11 mouse cellular contexts compared by ENCODE assay signal in genomic region chr5:142505695-142506423, GRCm38 (mm10). TPM values are rescaled to one million over a fixed set of nuclear protein-coding genes. Genes with fewer than 3 reads are reported as not detected.
DNase-seq lines count a peak whose midpoint lies in the region; ATAC-seq and TF ChIP-seq lines count a peak whose summit lies in the region.
"Had no signal": no experiment of that assay in that cellular context is flagged by ENCODE, and none has a peak within 500 bp of the region (broad histone marks: within the 10 kb centered on the region; RNA-seq: fewer than 3 reads in every experiment).

No protein-coding gene starts in this region.

- peaks cover 5% of the 10 kb centered on the region; the same call in 1 of the 2 replicates for H3K4me1 ChIP-seq in kidney, postnatal 0 days (replicated peaks; ENCODE audit: insufficient read depth, low read length)
- peaks cover 3% of the 10 kb centered on the region for H3K4me1 ChIP-seq in ES-Bruce4 (ENCODE audit: control insufficient read depth, insufficient read depth, low read length)

- H3K4me3 ChIP-seq in kidney, postnatal 0 days (replicated peaks; ENCODE audit: low read depth, low read length): no peak overlapping the region
- H3K4me3 ChIP-seq in ES-Bruce4 (ENCODE audit: low read depth, low read length): no peak overlapping the region
- H3K4me3 ChIP-seq: hindbrain, embryonic 10.5 days; lung, embryonic 15.5 days had no signal

- intact Hi-C loops in left cerebral cortex, postnatal 14 days (cut with DNase I): loop anchor here (10.0 kb wide), 1 partner anchor 209 kb away; no protein-coding TSS in a partner anchor

- H3K9ac ChIP-seq in kidney, postnatal 0 days (ENCODE audit: low read depth, low read length): no peak overlapping the region
- H3K9ac ChIP-seq in ES-Bruce4 (ENCODE audit: low read depth, poor library complexity, severe bottlenecking): no peak overlapping the region
- H3K9ac ChIP-seq: lung, embryonic 15.5 days had no signal

- peak; percentile 57 for TF ChIP-seq CTCF in kidney, postnatal 0 days (IDR thresholded peaks at IDR 0.05; ENCODE audit: low read depth)
- peak; percentile 50 for TF ChIP-seq CTCF in ES-Bruce4 (IDR thresholded peaks at IDR 0.05; ENCODE audit: low read depth, low read length)

- no peak overlapping the region for H3K27ac ChIP-seq in kidney, postnatal 0 days
- no peak overlapping the region for H3K27ac ChIP-seq in ES-Bruce4 (ENCODE audit: insufficient read depth, low read length)
- H3K27ac ChIP-seq: lung, embryonic 15.5 days had no signal

- no peak for TF ChIP-seq EP300 in ES-Bruce4 (IDR thresholded peaks at IDR 0.05; ENCODE audit: insufficient read depth, low read depth, low read length)

- TF ChIP-seq POLR2A in ES-Bruce4 (IDR thresholded peaks at IDR 0.05; ENCODE audit: insufficient read depth, low read length): no peak

- peak; percentile 53 for DNase-seq in cerebellum, adult 11-12 months
- DNase-seq in cerebellum, postnatal 36 days: no peak
- no peak for DNase-seq in kidney, postnatal 0 days (ENCODE audit: low spot score)
- DNase-seq in kidney, postnatal 25 days: no peak
- peak; percentile 8 for DNase-seq in induced T-regulatory cell, adult 2 months (ENCODE audit: low read depth)
- DNase-seq in left cerebral cortex, postnatal 14 days (ENCODE audit: low spot score in 2 of 2): no peak
- no peak for DNase-seq in right cerebral cortex, adult 18-20 months
- DNase-seq: gastrocnemius, postnatal 14 days had no signal

- H3K27me3 ChIP-seq in kidney, postnatal 0 days (ENCODE audit: insufficient read depth, low read length): no peaks in the 10 kb centered on the region
- no peaks in the 10 kb centered on the region for H3K27me3 ChIP-seq in ES-Bruce4 (ENCODE audit: control insufficient read depth, insufficient read depth, low read length, poor library complexity, severe bottlenecking)
- H3K27me3 ChIP-seq: lung, embryonic 15.5 days had no signal

- H3K4me2 ChIP-seq in kidney, postnatal 0 days (ENCODE audit: low read length): no peak overlapping the region
- H3K4me2 ChIP-seq: lung, embryonic 15.5 days had no signal

- 84% methylated on average over 3 of the region's 3 CpGs for WGBS in kidney, postnatal 0 days

- ATAC-seq in kidney, postnatal 0 days (replicated peaks; ENCODE audit: low FRiP score, low read depth): no peak

- H3K9me3 ChIP-seq in kidney, postnatal 0 days (replicated peaks; ENCODE audit: low read length): no peaks in the 10 kb centered on the region
- no peaks in the 10 kb centered on the region for H3K9me3 ChIP-seq in ES-Bruce4 (replicated peaks; ENCODE audit: control insufficient read depth, insufficient read depth, low read length, poor library complexity, severe bottlenecking)
- H3K9me3 ChIP-seq: hindbrain, embryonic 10.5 days; lung, embryonic 15.5 days had no signal

- no peaks in the 10 kb centered on the region for H3K36me3 ChIP-seq in kidney, postnatal 0 days (ENCODE audit: insufficient read depth, low read length)
- no peaks in the 10 kb centered on the region for H3K36me3 ChIP-seq in ES-Bruce4 (ENCODE audit: control insufficient read depth, insufficient read depth, low read length, poor library complexity, severe bottlenecking)
- H3K36me3 ChIP-seq: hindbrain, embryonic 10.5 days; lung, embryonic 15.5 days had no signal

RNA-seq across cellular contexts. Expression of gene Papolb, which starts 24.0 kb away (rescaled TPM):
- 0.04 and 0.14 TPM in 2 replicates for polyA plus RNA-seq in kidney, postnatal 0 days (2015; fragmentation: Nextera tagmentation; extraction: Ambion mirVana)
- 3.3 and 3.9 TPM in 2 replicates for polyA plus RNA-seq in ES-Bruce4 (2011; ENCODE audit: insufficient read depth, insufficient read length, low read depth, missing spikeins)
- total RNA-seq in left cerebral cortex, postnatal 14 days (2021): 1 to 10 TPM in 1 of 2 experiments, under 1 TPM in 1; 0.85 to 1.1 TPM

RNA-seq across cellular contexts. Expression of gene Ap5z1, which starts 42.1 kb away (rescaled TPM):
- 6.4 and 8.8 TPM in 2 replicates for polyA plus RNA-seq in kidney, postnatal 0 days (2015; fragmentation: Nextera tagmentation; extraction: Ambion mirVana)
- polyA plus RNA-seq in ES-Bruce4 (2011; ENCODE audit: insufficient read depth, insufficient read length, low read depth, missing spikeins): 6.9 and 7.9 TPM in 2 replicates
- 10 to 100 TPM; 18.6 to 21.0 TPM for total RNA-seq in left cerebral cortex, postnatal 14 days (2021)

RNA-seq across cellular contexts. Expression of gene Radil, which starts 45.0 kb away (rescaled TPM):
- polyA plus RNA-seq in kidney, postnatal 0 days (2015; fragmentation: Nextera tagmentation; extraction: Ambion mirVana): 0.61 and 1.2 TPM in 2 replicates
- 78.0 and 79.3 TPM in 2 replicates for polyA plus RNA-seq in ES-Bruce4 (2011; ENCODE audit: insufficient read depth, insufficient read length, low read depth, missing spikeins)
- total RNA-seq in left cerebral cortex, postnatal 14 days (2021): 10 to 100 TPM; 19.2 to 21.2 TPM

Comparison
In these comparisons a context has a peak if more than half of its experiments do, and no peak if none do; other contexts are left out.
1. DNase-seq: peak in cerebellum, adult 11-12 months (single experiment) and induced T-regulatory cell, adult 2 months (single experiment); none in cerebellum, postnatal 36 days (0 of 2), kidney, postnatal 0 days (single experiment), kidney, postnatal 25 days (0 of 2), left cerebral cortex, postnatal 14 days (0 of 2) and right cerebral cortex, adult 18-20 months (single experiment).
2. RNA of gene Radil, which starts 45.0 kb away (polyA plus RNA-seq): 78.0 to 79.3 TPM in ES-Bruce4; 0.61 to 1.2 TPM in kidney, postnatal 0 days; every median in the first group is over 10 times any median in the second.